Mouse (Mus musculus): ENCODE measurements around the gene Wapl. TPM values are rescaled to one million over a fixed set of nuclear protein-coding genes. Genes with fewer than 3 reads are reported as not detected.

Wapl gene
- polyA plus RNA-seq, 1 experiment from 2014 or later = 16.8 TPM

- Histone ChIP-seq H3K27me3 (ENCODE audit: control insufficient read depth, insufficient read depth, low read length) (no peaks in the 10 kb centered on the region), H3K4me2 (replicated peaks) (no peak overlapping the region), H3K27ac (no peak overlapping the region), H3K9ac (no peak overlapping the region), H3K9me3 (ENCODE audit: control insufficient read depth, low read length) (no peaks in the 10 kb centered on the region), H3K4me3 (replicated peaks; ENCODE audit: low read length) (no peak overlapping the region), H3K4me1 (replicated peaks; ENCODE audit: control insufficient read depth, insufficient read depth, low read length) (no peaks in the 10 kb centered on the region), H3K36me3 (replicated peaks; ENCODE audit: control insufficient read depth, insufficient read depth) (peaks cover 67% of the 10 kb centered on the region)
- 97% methylated on average over 1 of the region's 1 CpGs for WGBS
- ATAC-seq (ENCODE audit: low FRiP score) (no peak), DNase-seq (ENCODE audit: low spot score) (no peak)
These were observed 71.7 kb downstream of the Wapl start for GRCm38 (mm10) chr14:34745401-34745800.

GRCm38 (mm10) chr14:34755731-34756130 lies 82.0 kb downstream of the Wapl start:
- no peak overlapping the region for H3K27ac ChIP-seq
- ATAC-seq (ENCODE audit: low FRiP score) (no peak), DNase-seq (ENCODE audit: low spot score) (no peak)
- WGBS = 89% methylated on average over 3 of the region's 3 CpGs
- no peaks in the 10 kb centered on the region for H3K27me3 ChIP-seq (ENCODE audit: control insufficient read depth, insufficient read depth, low read length)
- H3K4me3 ChIP-seq (replicated peaks; ENCODE audit: low read length) = no peak overlapping the region
- no peaks in the 10 kb centered on the region for H3K9me3 ChIP-seq (ENCODE audit: control insufficient read depth, low read length)
- H3K4me1 ChIP-seq (replicated peaks; ENCODE audit: control insufficient read depth, insufficient read depth, low read length) = no peaks in the 10 kb centered on the region
- no peak overlapping the region for H3K9ac ChIP-seq
- H3K36me3 ChIP-seq (replicated peaks; ENCODE audit: control insufficient read depth, insufficient read depth) = peaks cover 6% of the 10 kb centered on the region; the same call in 1 of the 2 replicates
- H3K4me2 ChIP-seq (replicated peaks) = no peak overlapping the region

- H3K4me3 ChIP-seq (replicated peaks; ENCODE audit: low read length) = no peak overlapping the region
- 84% methylated on average over 2 of the region's 2 CpGs for WGBS
- no peaks in the 10 kb centered on the region for H3K36me3 ChIP-seq (replicated peaks; ENCODE audit: control insufficient read depth, insufficient read depth)
- no peaks in the 10 kb centered on the region for H3K27me3 ChIP-seq (ENCODE audit: control insufficient read depth, insufficient read depth, low read length)
- no peak overlapping the region for H3K4me2 ChIP-seq (replicated peaks)
- H3K4me1 ChIP-seq (replicated peaks; ENCODE audit: control insufficient read depth, insufficient read depth, low read length) = no peaks in the 10 kb centered on the region
- ATAC-seq (ENCODE audit: low FRiP score) (no peak), DNase-seq (ENCODE audit: low spot score) (no peak)
- no peak overlapping the region for H3K27ac ChIP-seq
- no peak overlapping the region for H3K9ac ChIP-seq
- no peaks in the 10 kb centered on the region for H3K9me3 ChIP-seq (ENCODE audit: control insufficient read depth, low read length)
These were observed 86.2 kb downstream of the Wapl start for GRCm38 (mm10) chr14:34759938-34760337.

GRCm38 (mm10) chr14:34761082-34761959 lies 87.6 kb downstream of the Wapl start:
- 94% methylated on average over 9 of the region's 9 CpGs for WGBS
- ATAC-seq (ENCODE audit: low FRiP score) = no peak
- Histone ChIP-seq H3K4me1 (replicated peaks; ENCODE audit: control insufficient read depth, insufficient read depth, low read length) (no peaks in the 10 kb centered on the region), H3K9ac (no peak overlapping the region), H3K4me2 (replicated peaks) (no peak overlapping the region), H3K9me3 (ENCODE audit: control insufficient read depth, low read length) (no peaks in the 10 kb centered on the region), H3K27me3 (ENCODE audit: control insufficient read depth, insufficient read depth, low read length) (no peaks in the 10 kb centered on the region), H3K4me3 (replicated peaks; ENCODE audit: low read length) (no peak overlapping the region), H3K27ac (no peak overlapping the region), H3K36me3 (replicated peaks; ENCODE audit: control insufficient read depth, insufficient read depth) (no peaks in the 10 kb centered on the region)
- DNase-seq (ENCODE audit: low spot score) = no peak

- 40% methylated on average over 10 of the region's 10 CpGs for WGBS
- ATAC-seq (ENCODE audit: low FRiP score) (no peak), DNase-seq (ENCODE audit: low spot score) (no peak)
- no peak overlapping the region for H3K4me2 ChIP-seq (replicated peaks)
- H3K27ac ChIP-seq = no peak overlapping the region
- H3K4me3 ChIP-seq (replicated peaks; ENCODE audit: low read length) = no peak overlapping the region
- H3K9me3 ChIP-seq (ENCODE audit: control insufficient read depth, low read length) = no peaks in the 10 kb centered on the region
- no peaks in the 10 kb centered on the region for H3K4me1 ChIP-seq (replicated peaks; ENCODE audit: control insufficient read depth, insufficient read depth, low read length)
- H3K9ac ChIP-seq = no peak overlapping the region
- H3K27me3 ChIP-seq (ENCODE audit: control insufficient read depth, insufficient read depth, low read length) = no peaks in the 10 kb centered on the region
- H3K36me3 ChIP-seq (replicated peaks; ENCODE audit: control insufficient read depth, insufficient read depth) = no peaks in the 10 kb centered on the region
These were observed 89.0 kb downstream of the Wapl start for GRCm38 (mm10) chr14:34762682-34763081.

- Histone ChIP-seq H3K4me3 (replicated peaks; ENCODE audit: low read length) (no peak overlapping the region), H3K4me1 (replicated peaks; ENCODE audit: control insufficient read depth, insufficient read depth, low read length) (0 out of 2 replicates have a peak, but pooled peaks cover 4% of the 10 kb centered on the region), H3K36me3 (replicated peaks; ENCODE audit: control insufficient read depth, insufficient read depth) (no peaks in the 10 kb centered on the region), H3K4me2 (replicated peaks) (no peak overlapping the region), H3K9me3 (ENCODE audit: control insufficient read depth, low read length) (no peaks in the 10 kb centered on the region), H3K27ac (no peak overlapping the region), H3K9ac (no peak overlapping the region), H3K27me3 (ENCODE audit: control insufficient read depth, insufficient read depth, low read length) (no peaks in the 10 kb centered on the region)
- ATAC-seq (ENCODE audit: low FRiP score) = no peak
- WGBS = 60% methylated on average over 10 of the region's 10 CpGs
- DNase-seq (ENCODE audit: low spot score) = no peak
These were observed 90.2 kb downstream of the Wapl start for GRCm38 (mm10) chr14:34763771-34764539.

GRCm38 (mm10) chr14:34764908-34765307 lies 91.2 kb downstream of the Wapl start:
- ATAC-seq (ENCODE audit: low FRiP score) = no peak
- WGBS = 84% methylated on average over 9 of the region's 9 CpGs
- DNase-seq (ENCODE audit: low spot score) = no peak

GRCm38 (mm10) chr14:34765380-34765779 lies 91.7 kb downstream of the Wapl start:
- no peak overlapping the region for H3K4me3 ChIP-seq (replicated peaks; ENCODE audit: low read length)
- 81% methylated on average over 7 of the region's 7 CpGs for WGBS
- no peak overlapping the region for H3K27ac ChIP-seq
- no peaks in the 10 kb centered on the region for H3K36me3 ChIP-seq (replicated peaks; ENCODE audit: control insufficient read depth, insufficient read depth)
- no peak overlapping the region for H3K9ac ChIP-seq
- no peak overlapping the region for H3K4me2 ChIP-seq (replicated peaks)
- no peaks in the 10 kb centered on the region for H3K27me3 ChIP-seq (ENCODE audit: control insufficient read depth, insufficient read depth, low read length)
- H3K4me1 ChIP-seq (replicated peaks; ENCODE audit: control insufficient read depth, insufficient read depth, low read length) = 0 out of 2 replicates have a peak, but pooled peaks cover 7% of the 10 kb centered on the region
- ATAC-seq (ENCODE audit: low FRiP score) = no peak
- no peak for DNase-seq (ENCODE audit: low spot score)
- no peaks in the 10 kb centered on the region for H3K9me3 ChIP-seq (ENCODE audit: control insufficient read depth, low read length)

More at GRCm38 (mm10) chr14:34764908-34765307, 91.2 kb downstream of the Wapl start:
- no peaks in the 10 kb centered on the region for H3K9me3 ChIP-seq (ENCODE audit: control insufficient read depth, low read length)
- H3K4me3 ChIP-seq (replicated peaks; ENCODE audit: low read length) = no peak overlapping the region
- no peak overlapping the region for H3K4me2 ChIP-seq (replicated peaks)
- H3K9ac ChIP-seq = no peak overlapping the region
- 0 out of 2 replicates have a peak, but pooled peaks cover 5% of the 10 kb centered on the region for H3K4me1 ChIP-seq (replicated peaks; ENCODE audit: control insufficient read depth, insufficient read depth, low read length)
- no peak overlapping the region for H3K27ac ChIP-seq
- H3K36me3 ChIP-seq (replicated peaks; ENCODE audit: control insufficient read depth, insufficient read depth) = no peaks in the 10 kb centered on the region
- H3K27me3 ChIP-seq (ENCODE audit: control insufficient read depth, insufficient read depth, low read length) = no peaks in the 10 kb centered on the region

GRCm38 (mm10) chr14:34766181-34766580 lies 92.5 kb downstream of the Wapl start:
- Histone ChIP-seq H3K9ac (no peak overlapping the region), H3K4me2 (replicated peaks) (no peak overlapping the region), H3K27ac (no peak overlapping the region), H3K4me3 (replicated peaks; ENCODE audit: low read length) (no peak overlapping the region), H3K36me3 (replicated peaks; ENCODE audit: control insufficient read depth, insufficient read depth) (no peaks in the 10 kb centered on the region), H3K4me1 (replicated peaks; ENCODE audit: control insufficient read depth, insufficient read depth, low read length) (0 out of 2 replicates have a peak, but pooled peaks cover 7% of the 10 kb centered on the region), H3K27me3 (ENCODE audit: control insufficient read depth, insufficient read depth, low read length) (no peaks in the 10 kb centered on the region), H3K9me3 (ENCODE audit: control insufficient read depth, low read length) (no peaks in the 10 kb centered on the region)
- WGBS = 95% methylated on average over 5 of the region's 5 CpGs
- DNase-seq (ENCODE audit: low spot score) = no peak
- ATAC-seq (ENCODE audit: low FRiP score) = no peak
